Mouse (Mus musculus): Measurements from ENCODE around the gene Git1. TPM values are rescaled to one million over a fixed set of nuclear protein-coding genes. Genes with fewer than 3 reads are reported as not detected.

Git1 gene
- polyA plus RNA-seq, 1 experiment from 2014 or later: 7.9 TPM

DNA sequence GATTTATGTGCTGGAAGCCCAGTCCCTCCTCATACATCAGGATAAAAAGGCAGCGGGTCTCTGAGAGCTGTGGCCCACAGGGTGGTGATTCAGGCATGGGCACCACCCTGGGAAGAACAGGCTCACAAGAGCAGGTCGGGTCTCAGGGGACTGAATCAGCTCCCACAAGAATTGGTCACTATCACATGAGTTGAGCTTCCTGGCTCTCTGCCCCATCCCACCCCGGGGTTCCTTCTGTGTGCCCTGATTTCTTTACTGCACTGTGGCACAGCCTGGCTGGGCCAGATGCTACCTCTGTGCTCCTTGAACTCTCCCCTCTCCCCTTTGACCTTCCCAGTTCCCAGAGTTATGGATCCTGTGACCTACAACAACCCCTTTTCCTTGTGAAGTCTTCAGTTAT, 10.3 kb upstream of the Git1 start:
- WGBS: 55% methylated on average over 3 of the region's 3 CpGs

GRCm38 (mm10) chr11:77483510-77484255, 9.7 kb upstream of the Git1 start:
- Histone ChIP-seq H3K4me3 (no peak overlapping the region), H3K27ac (replicated peaks) (no peak overlapping the region), H3K4me2 (no peak overlapping the region), H3K36me3 (no peaks in the 10 kb centered on the region), H3K27me3 (replicated peaks) (no peaks in the 10 kb centered on the region; the same call in 1 of the 2 replicates), H3K9ac (no peak overlapping the region), H3K4me1 (peaks cover 41% of the 10 kb centered on the region), H3K9me3 (no peaks in the 10 kb centered on the region)
- no peak for ATAC-seq (ENCODE audit: extremely low read depth, insufficient number of reproducible peaks, low FRiP score, low TSS enrichment)
- WGBS: 32% methylated on average over 11 of the region's 11 CpGs

More for the DNA sequence above, 10.3 kb upstream of the Git1 start:
- Histone ChIP-seq H3K9ac (no peak overlapping the region), H3K4me1 (peaks cover 35% of the 10 kb centered on the region), H3K4me2 (no peak overlapping the region), H3K27me3 (replicated peaks) (no peaks in the 10 kb centered on the region; the same call in 1 of the 2 replicates), H3K36me3 (no peaks in the 10 kb centered on the region), H3K27ac (replicated peaks) (no peak overlapping the region), H3K4me3 (no peak overlapping the region), H3K9me3 (no peaks in the 10 kb centered on the region)
- no peak for ATAC-seq (ENCODE audit: extremely low read depth, insufficient number of reproducible peaks, low FRiP score, low TSS enrichment)

GRCm38 (mm10) chr11:77485229-77485628, 8.1 kb upstream of the Git1 start:
- Histone ChIP-seq H3K36me3 (no peaks in the 10 kb centered on the region), H3K4me1 (peaks cover 53% of the 10 kb centered on the region), H3K9ac (no peak overlapping the region), H3K4me2 (no peak overlapping the region), H3K9me3 (no peaks in the 10 kb centered on the region), H3K27ac (replicated peaks) (no peak overlapping the region), H3K27me3 (replicated peaks) (no peaks in the 10 kb centered on the region; the same call in 1 of the 2 replicates), H3K4me3 (no peak overlapping the region)
- no peak for ATAC-seq (ENCODE audit: extremely low read depth, insufficient number of reproducible peaks, low FRiP score, low TSS enrichment)
- 66% methylated on average over 6 of the region's 6 CpGs for WGBS

- H3K9me3 ChIP-seq: no peaks in the 10 kb centered on the region
- no peak overlapping the region for H3K4me3 ChIP-seq
- no peak for ATAC-seq (ENCODE audit: extremely low read depth, insufficient number of reproducible peaks, low FRiP score, low TSS enrichment)
- peak overlapping the region; percentile 7; the same call in 1 of the 2 replicates for H3K4me2 ChIP-seq
- H3K27ac ChIP-seq (replicated peaks): no peak overlapping the region
- H3K9ac ChIP-seq: 0 out of 2 replicates have a peak overlapping the region, but pooled peaks have one; percentile 14
- no peaks in the 10 kb centered on the region; the same call in 1 of the 2 replicates for H3K27me3 ChIP-seq (replicated peaks)
- H3K36me3 ChIP-seq: no peaks in the 10 kb centered on the region
- peaks cover 68% of the 10 kb centered on the region for H3K4me1 ChIP-seq
- WGBS: 67% methylated on average over 5 of the region's 5 CpGs
These were observed 6.6 kb upstream of the Git1 start for GRCm38 (mm10) chr11:77486798-77487197.

- H3K4me2 ChIP-seq: peak overlapping the region; percentile 97
- H3K4me3 ChIP-seq: peak overlapping the region; percentile 86
- no peak overlapping the region for H3K27ac ChIP-seq (replicated peaks)
- no peak for ATAC-seq (ENCODE audit: extremely low read depth, insufficient number of reproducible peaks, low FRiP score, low TSS enrichment)
- H3K27me3 ChIP-seq (replicated peaks): no peaks in the 10 kb centered on the region; the same call in 1 of the 2 replicates
- H3K4me1 ChIP-seq: peaks cover 70% of the 10 kb centered on the region
- H3K9ac ChIP-seq: peak overlapping the region; percentile 91
- H3K9me3 ChIP-seq: no peaks in the 10 kb centered on the region
- 4% methylated on average over 54 of the region's 55 CpGs for WGBS
- no peaks in the 10 kb centered on the region for H3K36me3 ChIP-seq
These were observed 4.4 kb upstream of the Git1 start for GRCm38 (mm10) chr11:77488771-77489581.

- Histone ChIP-seq H3K9me3 (no peaks in the 10 kb centered on the region), H3K4me2 (peak within 1 kb of the TSS; percentile 97), H3K4me3 (peak within 1 kb of the TSS; percentile 86), H3K27me3 (replicated peaks) (no peaks in the 10 kb centered on the region; the same call in 1 of the 2 replicates), H3K4me1 (peaks cover 74% of the 10 kb centered on the region), H3K27ac (replicated peaks) (0 out of 2 replicates have a peak within 1 kb of the TSS, but pooled peaks have one; percentile 12), H3K9ac (peak within 1 kb of the TSS; percentile 91), H3K36me3 (no peaks in the 10 kb centered on the region)
- no peak for ATAC-seq (ENCODE audit: extremely low read depth, insufficient number of reproducible peaks, low FRiP score, low TSS enrichment)
- under 1% methylated on average over 48 of the region's 87 CpGs for WGBS
These were observed 3.6 kb upstream of the Git1 start, which contains the start of gene Ankrd13b for GRCm38 (mm10) chr11:77489591-77490235. Ankrd13b (minus strand) TSS chr11:77489678.

DNA sequence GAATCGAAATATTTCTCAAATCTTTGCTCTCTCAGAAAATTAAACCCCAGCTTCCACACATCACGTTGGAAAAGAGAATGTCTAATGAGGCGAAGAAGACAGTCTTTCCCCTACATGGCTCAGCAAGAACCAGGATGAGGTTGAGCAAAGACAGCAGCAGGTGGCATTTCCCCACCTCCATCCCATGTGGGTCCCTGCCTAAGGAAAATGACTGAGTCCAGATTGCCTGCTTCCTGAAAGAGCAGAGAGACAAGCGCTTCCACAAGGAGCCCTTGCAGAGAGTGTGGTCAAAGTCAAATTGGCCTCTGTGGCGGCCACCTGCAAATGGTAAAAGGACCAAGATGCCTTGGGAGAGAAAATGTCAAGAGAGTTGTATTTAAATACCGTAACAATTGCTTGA, 2.9 kb upstream of the Git1 start:
- Histone ChIP-seq H3K27me3 (replicated peaks) (no peaks in the 10 kb centered on the region; the same call in 1 of the 2 replicates), H3K4me3 (peak overlapping the region; percentile 86; the same call in 1 of the 2 replicates), H3K9me3 (no peaks in the 10 kb centered on the region), H3K9ac (peak overlapping the region; percentile 45; the same call in 1 of the 2 replicates), H3K4me2 (peak overlapping the region; percentile 97), H3K4me1 (peaks cover 77% of the 10 kb centered on the region), H3K27ac (replicated peaks) (0 out of 2 replicates have a peak overlapping the region, but pooled peaks have one; percentile 94), H3K36me3 (no peaks in the 10 kb centered on the region)
- no peak for ATAC-seq (ENCODE audit: extremely low read depth, insufficient number of reproducible peaks, low FRiP score, low TSS enrichment)
- 67% methylated on average over 6 of the region's 6 CpGs for WGBS

- Histone ChIP-seq H3K9ac (peak overlapping the region; percentile 99), H3K36me3 (no peaks in the 10 kb centered on the region), H3K27ac (replicated peaks) (peak overlapping the region; percentile 94), H3K9me3 (no peaks in the 10 kb centered on the region), H3K4me1 (peaks cover 81% of the 10 kb centered on the region), H3K4me3 (peak overlapping the region; percentile 97), H3K27me3 (replicated peaks) (no peaks in the 10 kb centered on the region; the same call in 1 of the 2 replicates), H3K4me2 (peak overlapping the region; percentile 97)
- 0% methylated on average over 13 of the region's 13 CpGs for WGBS
- ATAC-seq (ENCODE audit: extremely low read depth, insufficient number of reproducible peaks, low FRiP score, low TSS enrichment): peak; percentile 28; the same call in 1 of the 2 replicates
These were observed 2.2 kb upstream of the Git1 start for GRCm38 (mm10) chr11:77491123-77491501.

GRCm38 (mm10) chr11:77491502-77492291, 1.7 kb upstream of the Git1 start:
- Histone ChIP-seq H3K27ac (replicated peaks) (peak overlapping the region; percentile 94), H3K4me1 (peaks cover 83% of the 10 kb centered on the region), H3K9ac (peak overlapping the region; percentile 99), H3K36me3 (peaks cover 2% of the 10 kb centered on the region; the same call in 1 of the 2 replicates), H3K4me2 (peak overlapping the region; percentile 97), H3K4me3 (peak overlapping the region; percentile 97), H3K27me3 (replicated peaks) (no peaks in the 10 kb centered on the region; the same call in 1 of the 2 replicates), H3K9me3 (no peaks in the 10 kb centered on the region)
- under 1% methylated on average over 23 of the region's 23 CpGs for WGBS
- peak; percentile 32; the same call in 1 of the 2 replicates for ATAC-seq (ENCODE audit: extremely low read depth, insufficient number of reproducible peaks, low FRiP score, low TSS enrichment)

- H3K27me3 ChIP-seq (replicated peaks): no peaks in the 10 kb centered on the region; the same call in 1 of the 2 replicates
- H3K36me3 ChIP-seq: peaks cover 2% of the 10 kb centered on the region; the same call in 1 of the 2 replicates
- peak overlapping the region; percentile 97 for H3K4me3 ChIP-seq
- H3K27ac ChIP-seq (replicated peaks): peak overlapping the region; percentile 94
- peaks cover 83% of the 10 kb centered on the region for H3K4me1 ChIP-seq
- peak overlapping the region; percentile 99 for H3K9ac ChIP-seq
- 0% methylated on average over 17 of the region's 18 CpGs for WGBS
- no peak for ATAC-seq (ENCODE audit: extremely low read depth, insufficient number of reproducible peaks, low FRiP score, low TSS enrichment)
- peak overlapping the region; percentile 97 for H3K4me2 ChIP-seq
- H3K9me3 ChIP-seq: no peaks in the 10 kb centered on the region
These were observed 971 bp upstream of the Git1 start for GRCm38 (mm10) chr11:77492311-77492871.

All from heart, embryonic 13.5 days (tissue).